Mouse (Mus musculus) E14TG2a.4 (cell line): Measurements from ENCODE around the gene Ift27.
A peak's percentile ranks its signal among the peaks of the same experiment; 100 is the strongest.

Experiments
- CTCF ChIP-seq: conservative IDR thresholded peaks from 2 replicates; pipeline ENCODE4 v1.5.1; 2014; ENCODE audit warnings: low read length
- NANOG ChIP-seq: IDR thresholded peaks from 2 replicates; pipeline ENCODE4 v1.6.1; 2014; ENCODE audit warnings: borderline replicate concordance, low read length, mixed read lengths
- POU5F1 ChIP-seq: IDR thresholded peaks from 2 replicates; pipeline ENCODE4 v1.6.1; 2014; ENCODE audit warnings: low read length, borderline replicate concordance

DNA sequence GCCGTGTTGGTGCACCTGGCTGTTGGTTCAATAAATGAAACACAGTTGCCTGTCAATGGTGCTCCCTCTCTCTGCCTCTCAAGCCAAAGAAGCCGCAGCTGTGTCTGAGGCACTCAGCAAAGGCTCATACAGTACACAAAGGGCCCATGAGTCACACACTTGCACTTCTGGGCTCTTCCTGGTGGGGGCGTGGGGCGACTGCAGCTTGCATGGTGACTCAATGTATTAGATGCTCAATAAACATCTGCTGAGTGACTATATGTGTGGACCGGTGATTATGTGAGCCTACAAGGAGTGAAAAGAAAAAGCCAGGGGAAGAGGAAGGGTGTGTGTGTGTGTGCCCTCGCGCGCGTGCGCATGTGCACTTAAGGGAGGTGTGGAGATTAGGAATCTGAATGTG lies 2.3 kb downstream of the Ift27 start:
- TF ChIP-seq CTCF (peak; percentile 39), POU5F1 (no peak), NANOG (no peak)
